8 mouse cellular contexts compared by ENCODE assay signal in the genomic region with DNA sequence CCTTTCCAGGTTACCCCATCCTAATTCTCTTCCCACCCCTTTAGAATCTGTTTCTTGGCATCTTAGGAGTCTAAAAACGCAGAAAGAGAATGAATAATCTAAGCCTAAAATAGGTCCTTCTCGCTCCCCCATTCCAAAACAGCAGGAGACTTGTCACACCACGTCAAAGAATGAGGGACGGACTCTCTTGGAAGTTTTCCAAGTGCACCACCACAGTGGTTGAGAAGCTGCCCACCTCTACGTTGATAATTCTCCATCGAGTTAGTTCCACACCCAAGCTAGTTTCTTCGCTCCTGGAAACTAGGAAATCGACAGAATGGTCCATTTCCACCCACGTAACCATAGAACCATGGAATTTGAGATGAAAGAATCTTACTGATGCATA. TPM values are rescaled to one million over a fixed set of nuclear protein-coding genes. Genes with fewer than 3 reads are reported as not detected.
A peak's percentile ranks its signal among the peaks of the same experiment; 100 is the strongest.
DNase-seq lines count a peak whose midpoint lies in the region; ATAC-seq lines count a peak whose summit lies in the region.

No protein-coding gene starts in this region.

- H3K4me1 ChIP-seq in neural tube, embryonic 11.5 days (ENCODE audit: control insufficient read depth, insufficient read depth, low read length) = peaks cover 3% of the 10 kb centered on the region; the same call in 1 of the 2 replicates
- peaks cover 13% of the 10 kb centered on the region for H3K4me1 ChIP-seq in hindbrain, embryonic 14.5 days (replicated peaks; ENCODE audit: control insufficient read depth, insufficient read depth, low read length)
- H3K4me1 ChIP-seq in lung, embryonic 16.5 days (replicated peaks; ENCODE audit: control insufficient read depth, insufficient read depth, low read length) = peaks cover 33% of the 10 kb centered on the region

- H3K27me3 ChIP-seq in neural tube, embryonic 11.5 days (ENCODE audit: control insufficient read depth, insufficient read depth, low read length) = no peaks in the 10 kb centered on the region
- no peaks in the 10 kb centered on the region for H3K27me3 ChIP-seq in hindbrain, embryonic 14.5 days (ENCODE audit: control insufficient read depth, insufficient read depth, low read length)
- H3K27me3 ChIP-seq in lung, embryonic 16.5 days (ENCODE audit: control insufficient read depth, insufficient read depth, low read depth, low read length) = no peaks in the 10 kb centered on the region

- H3K27ac ChIP-seq in neural tube, embryonic 11.5 days (ENCODE audit: low read depth, low read length) = no peak overlapping the region
- peak overlapping the region; percentile 100 for H3K27ac ChIP-seq in hindbrain, embryonic 14.5 days
- peak overlapping the region; percentile 100 for H3K27ac ChIP-seq in lung, embryonic 16.5 days (ENCODE audit: low read length)

- no peaks in the 10 kb centered on the region for H3K9me3 ChIP-seq in neural tube, embryonic 11.5 days (ENCODE audit: control insufficient read depth, low read length)
- H3K9me3 ChIP-seq in hindbrain, embryonic 14.5 days (ENCODE audit: control insufficient read depth, low read length) = no peaks in the 10 kb centered on the region
- no peaks in the 10 kb centered on the region for H3K9me3 ChIP-seq in lung, embryonic 16.5 days (ENCODE audit: control insufficient read depth, low read length)

- DNase-seq in adrenal gland, postnatal 14 days = peak; percentile 24
- no peak for DNase-seq in adrenal gland, adult 2 months
- DNase-seq in neural tube, embryonic 11.5 days (ENCODE audit: low spot score) = no peak
- DNase-seq in neural tube, embryonic 10.5 days (ENCODE audit: extremely low spot score, low spot score) = no peak
- no peak for DNase-seq in hindbrain, embryonic 14.5 days (ENCODE audit: low spot score)
- peak; percentile 17 for DNase-seq in testis, postnatal 14 days (ENCODE audit: low spot score)
- DNase-seq in urinary bladder, adult 2 months (ENCODE audit: low spot score) = no peak

- H3K4me2 ChIP-seq in neural tube, embryonic 11.5 days (ENCODE audit: low read depth) = peak overlapping the region; percentile 48
- H3K4me2 ChIP-seq in hindbrain, embryonic 14.5 days (replicated peaks) = peak overlapping the region; percentile 84
- H3K4me2 ChIP-seq in lung, embryonic 16.5 days (ENCODE audit: low read depth, low read length) = peak overlapping the region; percentile 77

- peak overlapping the region; percentile 90 for H3K4me3 ChIP-seq in neural tube, embryonic 11.5 days (ENCODE audit: low read depth, low read length)
- peak overlapping the region; percentile 75 for H3K4me3 ChIP-seq in hindbrain, embryonic 14.5 days (replicated peaks; ENCODE audit: low read length)
- H3K4me3 ChIP-seq in lung, embryonic 16.5 days (ENCODE audit: low read length) = peak overlapping the region; percentile 96

- WGBS in neural tube, embryonic 11.5 days = 13% methylated on average over 9 of the region's 9 CpGs
- WGBS in hindbrain, embryonic 14.5 days = 11% methylated on average over 9 of the region's 9 CpGs
- WGBS in lung, embryonic 16.5 days = 9% methylated on average over 9 of the region's 9 CpGs

- H3K36me3 ChIP-seq in neural tube, embryonic 11.5 days (ENCODE audit: control insufficient read depth, insufficient read depth, low read length) = no peaks in the 10 kb centered on the region
- H3K36me3 ChIP-seq in hindbrain, embryonic 14.5 days (replicated peaks; ENCODE audit: control insufficient read depth, insufficient read depth) = no peaks in the 10 kb centered on the region
- no peaks in the 10 kb centered on the region for H3K36me3 ChIP-seq in lung, embryonic 16.5 days (ENCODE audit: control insufficient read depth, insufficient read depth, low read length)

- H3K9ac ChIP-seq in neural tube, embryonic 11.5 days (ENCODE audit: low read length) = peak overlapping the region; percentile 99
- H3K9ac ChIP-seq in hindbrain, embryonic 14.5 days = peak overlapping the region; percentile 100
- peak overlapping the region; percentile 100 for H3K9ac ChIP-seq in lung, embryonic 16.5 days (ENCODE audit: low read length)

- no peak for ATAC-seq in neural tube, embryonic 11.5 days (ENCODE audit: insufficient read depth, low FRiP score, low TSS enrichment)
- no peak for ATAC-seq in hindbrain, embryonic 14.5 days (ENCODE audit: low FRiP score)
- ATAC-seq in lung, embryonic 16.5 days (ENCODE audit: low read depth) = no peak

RNA-seq across cellular contexts. Expression of a gene that starts 0.5 kb away (rescaled TPM):
- total RNA-seq in adrenal gland, postnatal 14 days (2021) = 176 and 225 TPM in 2 replicates
- 100 to 1,000 TPM; 116 to 136 TPM for total RNA-seq in adrenal gland, adult 2 months (2021)
- polyA plus RNA-seq in adrenal gland, adult 2 months (2012; rRNA removed) = 28.8 and 30.6 TPM in 2 replicates
- 14.9 and 15.4 TPM in 2 replicates for polyA plus RNA-seq in neural tube, embryonic 11.5 days (2014; fragmentation: Nextera tagmentation; extraction: Ambion mirVana)
- 13.8 and 15.6 TPM in 2 replicates for polyA plus RNA-seq in hindbrain, embryonic 14.5 days (2014; fragmentation: Nextera tagmentation; extraction: Ambion mirVana)
- 15.5 and 15.6 TPM in 2 replicates for polyA plus RNA-seq in lung, embryonic 16.5 days (2015; fragmentation: Nextera tagmentation; extraction: Ambion mirVana)
- polyA plus RNA-seq in urinary bladder, adult 2 months (2012; rRNA removed) = 33.0 and 43.4 TPM in 2 replicates

Comparison
In these comparisons a context has a peak if more than half of its experiments do, and no peak if none do; other contexts are left out.
1. DNase-seq: peak in adrenal gland, postnatal 14 days (single experiment) and testis, postnatal 14 days (single experiment); none in adrenal gland, adult 2 months (single experiment), neural tube, embryonic 11.5 days (single experiment), neural tube, embryonic 10.5 days (single experiment), hindbrain, embryonic 14.5 days (single experiment) and urinary bladder, adult 2 months (single experiment).
2. Peak in every context shown above with its lines, with median percentiles within 50 percentile points of each other: H3K4me2 ChIP-seq, H3K4me3 ChIP-seq and H3K9ac ChIP-seq.